Mouse (Mus musculus) lung, postnatal 0 days (tissue): ENCODE results near the gene 2810459M11Rik. TPM values are rescaled to one million over a fixed set of nuclear protein-coding genes. Genes with fewer than 3 reads are reported as not detected.
"Not testable (repeated sequence)": the region's sequence is repeated elsewhere in the genome, so short reads cannot be mapped to it uniquely, and the experiment has no call there.

Experiments used
- ATAC-seq: fragments of 200-750 bp; cut with Nextera tagmentation; 2 replicates; pipeline ENCODE4 v1.8.0; 2017; ENCODE audit warnings: moderate library complexity
- DNase-seq: peaks from one replicate; pipeline ENCODE4 v3.0.0-alpha.2; 2016; ENCODE audit warnings: low spot score
- H3K27ac ChIP-seq: fragments of 300-500 bp; sonication (generic); 2 replicates; pipeline ENCODE4 v1.5.1; 2014; ENCODE audit warnings: antibody characterized with exemption, mild to moderate bottlenecking, low read length, mixed read lengths
- H3K27me3 ChIP-seq: fragments of 300-500 bp; sonication (generic); replicated peaks from 2 replicates; pipeline ENCODE4 v1.6.1; 2014; ENCODE audit warnings: low read length, mixed read lengths; ENCODE audit not compliant: insufficient read depth
- H3K36me3 ChIP-seq: fragments of 300-500 bp; sonication (generic); 2 replicates; pipeline ENCODE4 v1.6.1; 2014; ENCODE audit warnings: low read length, mixed read lengths; ENCODE audit not compliant: insufficient read depth
- H3K4me1 ChIP-seq: fragments of 300-500 bp; sonication (generic); 2 replicates; pipeline ENCODE4 v1.6.1; 2014; ENCODE audit warnings: antibody characterized with exemption, low read depth, low read length, mixed read lengths; ENCODE audit not compliant: insufficient read depth
- H3K4me2 ChIP-seq: fragments of 300-500 bp; sonication (generic); replicated peaks from 2 replicates; pipeline ENCODE4 v1.6.1; 2014; ENCODE audit warnings: low read depth, mild to moderate bottlenecking, low read length, moderate library complexity, mixed read lengths
- H3K4me3 ChIP-seq: fragments of 300-500 bp; sonication (generic); 2 replicates; pipeline ENCODE4 v1.5.1; 2014; ENCODE audit warnings: low read depth, low read length
- H3K9ac ChIP-seq: fragments of 300-500 bp; sonication (generic); replicated peaks from 2 replicates; pipeline ENCODE4 v1.6.1; 2014; ENCODE audit warnings: low read depth, mild to moderate bottlenecking
- H3K9me3 ChIP-seq: fragments of 300-500 bp; sonication (generic); 2 replicates; pipeline ENCODE4 v1.6.1; 2016; ENCODE audit warnings: low read length, mixed read lengths
- CTCF ChIP-seq: IDR thresholded peaks from 2 replicates; pipeline ENCODE4 v1.5.1; 2016; ENCODE audit warnings: antibody characterized with exemption, mild to moderate bottlenecking
- EP300 ChIP-seq: IDR thresholded peaks from 2 replicates; pipeline ENCODE4 v1.6.1; 2016; ENCODE audit warnings: antibody characterized with exemption, mild to moderate bottlenecking, control low read depth
- WGBS: fragments of 180-500 bp; shearing (Covaris S2); extraction: QIAGEN DNeasy Blood & Tissue Kit; methylation state at CpG from one replicate; pipeline ENCODE4 v1.1.7; 2014; 5-methylcytosine and 5-hydroxymethylcytosine counted together
- polyA plus RNA-seq: library from polyadenylated mRNA; unstranded; fragments of >200 nt; fragmentation: Nextera tagmentation; extraction: Ambion mirVana; gene quantifications from 2 replicates; pipeline ENCODE4 v1.2.1, GENCODE M21; 2015

Gene 2810459M11Rik
- polyA plus RNA-seq, 1 experiment from 2014 or later, result 0.41 TPM

DNA sequence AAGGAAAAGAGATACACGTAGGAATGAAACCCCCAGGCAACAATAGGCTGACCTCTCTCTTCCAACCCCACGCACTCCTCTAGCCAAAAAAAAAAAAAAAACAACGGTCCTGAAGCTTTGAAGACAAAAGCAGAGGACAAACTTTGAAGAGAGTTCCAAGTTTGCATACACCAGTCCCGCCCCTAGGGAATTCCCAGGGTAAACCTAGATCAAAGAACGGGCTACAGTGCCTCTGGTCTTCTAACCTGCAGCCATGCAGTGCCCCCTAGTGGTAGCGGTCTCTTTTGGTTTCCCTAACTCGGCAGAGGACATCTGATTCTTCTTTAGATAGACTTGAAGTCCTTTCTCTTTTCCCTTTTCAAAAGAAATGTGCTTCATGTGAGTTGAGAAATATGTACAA lies 37.9 kb upstream of the 2810459M11Rik start:
- TF ChIP-seq EP300 (no peak), CTCF (peak; percentile 95)
- no peaks in the 10 kb centered on the region for H3K27me3 ChIP-seq
- no peak overlapping the region; the same call in 1 of the 2 replicates for H3K4me2 ChIP-seq
- peak; percentile 80 for ATAC-seq
- H3K36me3 ChIP-seq, result no peaks in the 10 kb centered on the region
- no peaks in the 10 kb centered on the region for H3K4me1 ChIP-seq
- DNase-seq, result peak; percentile 93
- H3K9ac ChIP-seq, result no peak overlapping the region
- no peaks in the 10 kb centered on the region for H3K9me3 ChIP-seq
- no peak overlapping the region for H3K4me3 ChIP-seq
- WGBS, result under 1% methylated on average over 7 of the region's 7 CpGs
- H3K27ac ChIP-seq, result no peak overlapping the region

DNA sequence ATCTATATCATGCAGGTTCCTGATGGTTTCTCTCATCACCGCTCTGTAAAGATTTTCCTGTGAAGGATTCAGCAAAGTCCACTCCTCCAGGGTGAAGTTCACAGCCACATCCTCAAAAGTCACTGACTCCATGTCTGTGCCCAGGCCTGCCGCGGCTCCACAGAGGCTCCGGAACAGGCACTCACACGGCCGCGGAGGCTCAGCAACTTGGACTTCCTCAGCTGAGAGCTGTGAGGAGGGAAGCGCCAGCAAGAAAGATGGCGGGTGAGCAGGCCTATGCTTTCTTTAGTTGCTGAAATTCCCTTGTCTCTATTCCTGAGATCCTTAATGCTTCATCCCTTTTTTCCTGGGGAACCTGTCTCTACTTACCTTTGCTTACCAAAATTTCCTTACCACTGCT lies 29.9 kb upstream of the 2810459M11Rik start:
- 98% methylated on average over 9 of the region's 9 CpGs for WGBS
- H3K4me3 ChIP-seq, H3K27ac ChIP-seq, H3K9me3 ChIP-seq, H3K4me1 ChIP-seq, H3K9ac ChIP-seq, DNase-seq, H3K4me2 ChIP-seq, H3K36me3 ChIP-seq: not testable (repeated sequence)
- peak; percentile 58; the same call in 1 of the 2 replicates for ATAC-seq
- peaks cover 17% of the 10 kb centered on the region for H3K27me3 ChIP-seq

DNA sequence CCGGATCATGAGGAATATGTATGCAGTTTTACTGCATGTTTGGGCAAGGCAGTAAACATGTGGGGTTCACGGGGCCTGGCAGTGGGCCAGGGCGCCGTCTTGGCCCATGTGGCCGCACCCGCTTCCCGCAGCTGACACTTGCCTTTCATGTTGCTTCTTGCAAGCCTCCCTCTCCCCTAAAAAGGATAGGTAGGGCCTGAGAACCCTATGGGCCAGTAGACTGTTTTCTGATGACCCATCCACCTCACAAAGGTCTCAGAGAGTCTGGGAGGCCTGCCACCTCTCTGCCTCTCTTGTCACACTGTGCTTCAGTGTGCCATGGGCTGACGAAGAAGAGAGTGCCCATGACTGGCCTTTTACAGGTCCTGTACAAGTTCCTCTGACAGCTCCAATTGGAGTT lies 29.1 kb upstream of the 2810459M11Rik start, which contains the start of gene Spata3:
TSS of gene Spata3 (plus strand) at position 301 of the 400 bp plus-strand sequence.
- Histone ChIP-seq H3K9me3 (no peaks in the 10 kb centered on the region), H3K4me3 (no peak within 1 kb of the TSS), H3K9ac (no peak within 1 kb of the TSS), H3K4me2 (no peak within 1 kb of the TSS), H3K4me1 (no peaks in the 10 kb centered on the region), H3K27ac (no peak within 1 kb of the TSS), H3K36me3 (no peaks in the 10 kb centered on the region), H3K27me3 (peaks cover 17% of the 10 kb centered on the region)
- 87% methylated on average over 8 of the region's 8 CpGs for WGBS
- DNase-seq, result no peak
- no peak for TF ChIP-seq EP300
- no peak for TF ChIP-seq CTCF
- no peak for ATAC-seq

DNA sequence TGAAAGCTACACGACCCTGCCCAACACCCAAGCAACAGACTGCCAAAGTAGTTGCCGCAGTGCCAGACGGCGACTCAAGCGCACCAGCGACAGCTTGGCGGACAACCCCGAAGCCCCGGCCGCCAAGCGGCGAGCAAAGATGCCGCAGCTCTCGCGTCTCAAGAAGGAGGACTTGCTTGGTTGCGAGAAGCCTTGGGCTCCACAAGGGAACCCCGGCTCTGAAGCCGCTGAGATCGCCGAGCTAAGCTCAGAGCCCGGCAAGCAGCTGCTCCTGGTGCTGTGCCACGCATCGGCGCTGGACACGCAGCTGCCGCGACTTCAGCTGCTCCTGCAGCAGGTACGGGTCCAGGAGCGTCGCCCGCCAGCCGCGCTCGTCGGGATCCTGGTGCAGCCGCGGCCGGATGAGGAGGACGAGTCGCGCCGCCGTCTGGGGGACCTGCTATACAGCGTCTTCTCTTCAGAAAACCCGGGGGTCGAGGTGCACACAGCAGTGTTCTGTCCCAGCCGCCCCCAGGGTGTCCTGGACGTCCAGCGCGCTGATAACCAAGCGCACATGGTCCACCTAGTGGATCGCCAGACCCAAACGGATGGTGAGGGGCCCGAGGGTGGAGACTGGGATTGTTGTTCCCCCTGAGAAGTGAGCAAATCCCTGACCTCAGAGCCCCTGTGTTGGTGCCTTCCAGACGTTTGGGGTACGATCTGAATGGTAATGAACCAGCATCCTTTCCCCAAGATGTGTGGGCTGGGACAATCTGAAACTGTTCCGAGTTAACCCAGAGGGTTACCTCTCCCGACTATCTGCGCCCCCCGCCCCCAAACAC lies 27.2 kb upstream of the 2810459M11Rik start:
- WGBS, result 4% methylated on average over 58 of the region's 60 CpGs
- Histone ChIP-seq H3K4me1 (no peaks in the 10 kb centered on the region), H3K4me3 (peak overlapping the region; percentile 40), H3K9ac (no peak overlapping the region), H3K27ac (no peak overlapping the region), H3K36me3 (no peaks in the 10 kb centered on the region), H3K27me3 (peaks cover 17% of the 10 kb centered on the region), H3K9me3 (no peaks in the 10 kb centered on the region), H3K4me2 (peak overlapping the region; percentile 72)
- peak; percentile 63 for ATAC-seq
- DNase-seq, result peak; percentile 44
- TF ChIP-seq CTCF (peak; percentile 56), EP300 (no peak)

GRCm38 (mm10) chr1:86021365-86021989 lies 24.2 kb upstream of the 2810459M11Rik start:
- Histone ChIP-seq H3K27me3 (peaks cover 17% of the 10 kb centered on the region), H3K9ac (no peak overlapping the region), H3K9me3 (no peaks in the 10 kb centered on the region), H3K4me2 (no peak overlapping the region), H3K36me3 (no peaks in the 10 kb centered on the region), H3K4me3 (no peak overlapping the region), H3K27ac (no peak overlapping the region), H3K4me1 (no peaks in the 10 kb centered on the region)
- 70% methylated on average over 11 of the region's 11 CpGs for WGBS
- TF ChIP-seq EP300 (no peak), CTCF (peak; percentile 46)
- ATAC-seq (no peak), DNase-seq (no peak)

- Histone ChIP-seq H3K27me3 (no peaks in the 10 kb centered on the region), H3K36me3 (no peaks in the 10 kb centered on the region), H3K27ac (no peak overlapping the region), H3K9ac (no peak overlapping the region), H3K9me3 (no peaks in the 10 kb centered on the region), H3K4me2 (no peak overlapping the region), H3K4me3 (no peak overlapping the region), H3K4me1 (no peaks in the 10 kb centered on the region)
- DNase-seq (no peak), ATAC-seq (no peak)
- WGBS, result 21% methylated on average over 11 of the region's 11 CpGs
- TF ChIP-seq CTCF, result no peak
- no peak for TF ChIP-seq EP300
Measured at GRCm38 (mm10) chr1:86032273-86032987, 13.2 kb upstream of the 2810459M11Rik start.
